Mouse (Mus musculus): Measurements from ENCODE around the gene Slc12a4.

DNA sequence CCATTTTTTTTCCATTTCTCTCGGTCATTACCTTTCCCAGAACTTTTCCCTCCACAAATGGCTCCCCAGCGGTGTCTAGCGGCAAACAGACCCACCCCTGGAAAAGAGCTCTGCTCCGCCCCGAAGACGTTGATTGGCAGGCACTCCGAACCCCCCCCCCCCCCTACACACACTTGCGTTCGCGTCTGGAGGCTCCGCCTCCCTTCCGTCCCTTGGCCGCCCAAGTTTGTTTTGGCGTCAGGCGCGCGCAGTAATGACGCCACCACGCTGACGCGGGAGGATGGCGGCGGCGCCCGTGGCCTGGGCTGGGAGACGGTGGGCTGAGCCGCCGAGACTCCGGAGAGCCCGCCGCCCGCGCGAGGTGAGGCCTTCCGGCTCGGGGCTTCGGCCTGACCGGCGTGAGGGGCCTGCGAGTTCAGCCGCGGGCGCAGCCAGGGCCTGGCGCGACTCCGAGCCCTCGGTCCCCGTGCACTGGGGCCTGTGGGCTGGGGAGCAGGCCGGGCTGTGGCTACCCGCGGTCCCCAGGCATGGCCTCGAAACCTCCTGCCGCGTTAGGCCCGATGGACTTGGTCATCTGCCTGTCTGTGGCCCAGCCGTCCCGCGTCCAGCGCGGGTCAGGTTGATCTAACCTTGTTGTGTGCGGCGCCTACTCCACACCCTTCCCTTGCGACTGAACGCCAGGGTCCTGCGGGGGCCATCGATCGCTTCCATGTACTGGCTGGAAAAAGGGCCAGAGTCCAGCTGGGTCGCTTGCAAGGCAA lies 65.5 kb downstream of the Slc12a4 start, which contains the start of gene Pskh1:
- no peak for TF ChIP-seq CTCF (IDR thresholded peaks at IDR 0.05; ENCODE audit: borderline replicate concordance, insufficient read depth, low read depth, low read length)
- TF ChIP-seq POLR2A (IDR thresholded peaks at IDR 0.05; ENCODE audit: borderline replicate concordance, insufficient read depth, low read length), result peak; percentile 81

Measured in cerebellum, adult 2 months (tissue).